Mouse (Mus musculus): ENCODE measurements around the gene Ncl.

The Ncl gene

GRCm38 (mm10) chr1:86346851-86347715 lies 12.1 kb downstream of the Ncl start:
- CTCF ChIA-PET = interaction anchor here in 2 of 4 experiments (0.9 to 3.2 kb wide), 4 partner anchors 10 to 168 kb away, joined by 3 to 14 read pairs (median 4); partner anchors contain the start of gene Ncl (in 1 of the 2)
- POLR2A ChIA-PET = interaction anchor here (0.6 to 13.0 kb wide), 26 partner anchors 6 to 193 kb away, joined by 3 to 371 read pairs (median 8); partner anchors contain the start of genes Ncl (in 4 of the 4), Armc9 (in 1 of the 4) and Ptma (in 1 of the 4)

GRCm38 (mm10) chr1:86345956-86346355 lies 13.2 kb downstream of the Ncl start:
- ChIA-PET POLR2A (interaction anchor here in 3 of 4 experiments (0.6 to 13.0 kb wide), 19 partner anchors 7 to 205 kb away, joined by 3 to 371 read pairs (median 4); partner anchors contain the start of gene Ncl (in 3 of the 3)), CTCF (interaction anchor here in 2 of 4 experiments (1.3 to 1.4 kb wide), 2 partner anchors 13 to 157 kb away, joined by 3 to 5 read pairs; partner anchors contain the start of gene Ncl (in 1 of the 2))

DNA sequence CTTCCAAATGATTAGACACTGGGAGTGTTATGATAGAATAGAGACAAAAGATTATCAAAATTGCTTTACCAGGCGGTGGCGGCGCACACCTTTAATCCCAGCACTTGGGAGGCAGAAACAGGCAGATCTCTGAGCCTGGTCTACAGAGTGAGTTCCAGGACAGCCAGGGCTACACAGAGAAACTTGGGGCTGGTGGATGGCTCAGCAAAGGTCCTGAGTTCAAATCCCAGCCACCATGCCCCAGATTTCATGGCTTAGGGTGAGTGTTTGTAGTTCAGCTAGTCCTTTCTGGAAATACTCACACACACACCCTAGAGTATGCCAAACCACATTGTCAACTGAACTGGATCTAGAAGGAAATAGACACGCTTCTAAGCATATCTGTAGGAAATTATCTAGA lies 14.1 kb downstream of the Ncl start:
- POLR2A ChIA-PET = interaction anchor here in 3 of 4 experiments (0.5 to 13.0 kb wide), 24 partner anchors 8 to 204 kb away, joined by 3 to 371 read pairs (median 4); partner anchors contain the start of gene Ncl (in 3 of the 3)
- CTCF ChIA-PET = interaction anchor here in 1 of 4 experiments (1.1 kb wide), 1 partner anchor 70 kb away, joined by 3 read pairs; no protein-coding TSS in a partner anchor

GRCm38 (mm10) chr1:86343969-86344861 lies 15.0 kb downstream of the Ncl start:
- CTCF ChIA-PET = interaction anchor here in 1 of 4 experiments (1.1 to 1.4 kb wide), 2 partner anchors 71 to 165 kb away, joined by 3 read pairs; no protein-coding TSS in a partner anchor
- POLR2A ChIA-PET = interaction anchor here (0.6 to 13.0 kb wide), 32 partner anchors 9 to 1378 kb away, joined by 3 to 371 read pairs (median 4); partner anchors contain the start of genes Ncl (in 3 of the 4) and Armc9 (in 1 of the 4)

- ChIA-PET POLR2A (interaction anchor here (0.5 to 13.0 kb wide), 42 partner anchors 8 to 284 kb away, joined by 3 to 371 read pairs (median 4); partner anchors contain the start of genes Ncl (in 4 of the 4) and Armc9 (in 1 of the 4)), CTCF (interaction anchor here in 2 of 4 experiments (1.4 to 1.5 kb wide), 2 partner anchors 154 to 164 kb away, joined by 3 to 5 read pairs; no protein-coding TSS in a partner anchor)
Observed at GRCm38 (mm10) chr1:86343087-86343645, 16.0 kb downstream of the Ncl start.

DNA sequence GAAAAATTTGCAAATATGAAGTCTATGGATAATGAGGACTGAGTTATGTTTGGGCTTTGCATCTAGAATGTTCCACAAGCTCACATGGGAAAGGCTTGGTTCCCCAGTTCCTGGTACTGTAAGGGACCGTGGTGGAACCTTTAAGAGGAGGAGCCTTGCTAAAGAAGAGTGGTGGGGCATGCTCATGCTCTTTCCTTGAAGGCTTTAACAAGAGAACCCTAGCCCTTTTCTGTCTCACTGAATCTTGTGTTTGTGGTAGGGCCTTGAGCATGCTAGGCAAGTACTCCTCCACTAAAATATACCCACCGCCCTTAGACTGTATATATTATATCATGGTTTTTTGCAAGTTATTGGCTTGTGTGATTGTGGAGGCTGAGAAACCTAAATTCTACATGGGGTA lies 16.8 kb downstream of the Ncl start:
- ChIA-PET CTCF (interaction anchor here in 2 of 4 experiments (0.7 to 1.5 kb wide), 2 partner anchors 153 to 198 kb away, joined by 3 to 5 read pairs; no protein-coding TSS in a partner anchor), POLR2A (interaction anchor here (0.8 to 13.0 kb wide), 36 partner anchors 8 to 209 kb away, joined by 3 to 371 read pairs (median 4); partner anchors contain the start of genes Ncl (in 4 of the 4) and Gm21972 (in 1 of the 4))

DNA sequence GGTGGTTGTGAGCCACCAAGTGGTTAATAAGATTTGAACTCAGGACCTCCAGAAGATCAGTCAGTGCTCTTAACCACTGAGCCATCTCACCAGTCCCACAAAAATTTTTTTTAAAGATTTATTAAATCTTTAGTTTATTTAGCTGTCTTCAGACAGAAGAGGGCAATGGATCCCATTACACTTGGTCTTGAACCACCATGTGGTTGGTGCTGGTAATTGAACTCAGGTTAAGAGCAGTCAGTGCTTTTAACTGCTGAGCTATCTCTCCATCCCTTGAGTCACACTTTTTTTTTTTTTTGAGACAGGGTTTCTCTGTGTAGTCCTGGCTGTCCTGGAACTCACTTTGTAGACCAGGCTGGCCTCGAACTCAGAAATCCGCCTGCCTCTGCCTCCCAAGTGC lies 18.1 kb downstream of the Ncl start:
- ChIA-PET CTCF (interaction anchor here (0.5 to 4.0 kb wide), 18 partner anchors 16 to 925 kb away, joined by 3 to 51 read pairs (median 5); no protein-coding TSS in a partner anchor), POLR2A (interaction anchor here (0.7 to 13.0 kb wide), 36 partner anchors 7 to 208 kb away, joined by 3 to 371 read pairs (median 5); partner anchors contain the start of genes Armc9 (in 2 of the 4), Ncl (in 2 of the 4) and Gm21972 (in 1 of the 4))

GRCm38 (mm10) chr1:86339156-86339812 lies 19.9 kb downstream of the Ncl start:
- ChIA-PET POLR2A (interaction anchor here in 3 of 4 experiments (0.6 to 13.0 kb wide), 26 partner anchors 9 to 894 kb away, joined by 3 to 371 read pairs (median 5); partner anchors contain the start of genes Ncl (in 3 of the 3) and Armc9 (in 1 of the 3)), CTCF (interaction anchor here (0.5 to 4.0 kb wide), 30 partner anchors 9 to 280 kb away, joined by 3 to 51 read pairs (median 4); partner anchors contain the start of gene B3gnt7 (in 1 of the 4))

DNA sequence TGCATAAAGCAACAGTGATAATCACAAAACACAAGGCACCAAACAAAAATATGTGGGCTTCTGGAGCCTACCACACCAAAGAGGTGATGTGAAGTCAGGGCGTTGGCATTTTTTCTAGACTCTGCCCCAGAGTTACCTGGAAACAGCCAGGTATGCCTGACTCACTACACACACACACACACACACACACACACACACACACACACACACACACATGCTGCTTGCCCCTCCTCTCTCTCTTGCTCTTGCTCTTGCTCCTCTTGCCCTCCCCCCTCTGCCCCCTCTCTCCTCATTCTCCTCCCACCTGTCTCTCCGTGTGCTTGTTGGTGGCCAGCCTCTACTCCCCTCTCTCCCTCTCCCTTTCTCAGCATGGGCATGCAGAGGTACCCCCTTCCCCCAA lies 22.9 kb downstream of the Ncl start:
- CTCF ChIA-PET = interaction anchor here (0.7 to 1.4 kb wide), 5 partner anchors 25 to 184 kb away, joined by 3 to 6 read pairs (median 5); no protein-coding TSS in a partner anchor
- POLR2A ChIA-PET = interaction anchor here in 2 of 4 experiments (1.0 to 1.9 kb wide), 4 partner anchors 15 to 182 kb away, joined by 3 to 8 read pairs (median 4); partner anchors contain the start of genes Armc9 (in 1 of the 2) and Ncl (in 1 of the 2)

DNA sequence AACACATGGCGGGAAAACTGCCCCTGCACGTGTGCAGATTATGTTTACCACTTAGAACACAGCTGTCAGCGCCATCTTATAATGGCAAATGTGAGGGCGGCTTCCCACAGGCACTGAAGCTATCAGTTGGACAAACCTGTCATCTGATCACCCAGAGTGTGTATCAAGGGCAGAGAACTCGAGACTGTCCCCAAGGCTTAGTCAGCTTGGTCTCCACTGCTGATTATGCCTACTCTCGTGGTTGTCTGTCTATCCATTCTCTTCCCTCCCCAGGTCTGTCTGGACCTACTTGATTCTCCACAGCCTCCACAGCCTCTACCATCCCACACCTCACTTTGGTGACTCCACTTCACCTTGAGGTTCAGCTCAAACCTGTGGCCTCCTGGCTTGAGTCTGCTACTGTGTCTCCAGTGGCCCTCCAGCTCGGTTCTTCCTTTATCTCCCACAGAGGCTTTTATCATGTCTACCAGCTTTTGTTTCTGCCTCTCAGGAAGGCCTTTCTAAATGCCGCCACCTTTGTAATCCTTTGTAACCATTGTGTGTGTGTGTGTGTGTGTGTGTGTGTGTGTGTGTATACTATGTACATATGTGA lies 38.3 kb downstream of the Ncl start:
- ChIA-PET CTCF (interaction anchor here in 1 of 4 experiments (0.6 kb wide), 1 partner anchor 261 kb away, joined by 4 read pairs; no protein-coding TSS in a partner anchor), POLR2A (interaction anchor here in 3 of 4 experiments (0.6 to 5.4 kb wide), 7 partner anchors 10 to 132 kb away, joined by 3 to 45 read pairs (median 5); partner anchors contain the start of gene Ncl (in 1 of the 3))

DNA sequence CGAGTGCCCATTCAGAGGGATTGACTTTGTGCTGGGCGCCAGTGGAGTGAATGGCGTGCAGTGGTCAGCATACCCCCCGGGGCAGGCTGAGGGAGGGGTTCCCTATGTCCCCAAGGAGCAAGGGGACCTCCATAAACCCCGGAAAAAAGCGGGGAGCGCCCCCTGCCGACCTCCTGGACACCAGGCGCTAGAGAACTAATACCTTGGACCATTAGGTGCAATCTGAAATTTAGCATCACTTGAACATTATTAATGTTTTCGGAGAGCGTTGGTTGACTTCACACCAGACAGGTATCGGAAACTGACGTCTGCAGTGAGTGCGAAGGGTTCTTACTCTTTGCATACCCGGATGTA lies 45.5 kb downstream of the Ncl start:
- ChIA-PET CTCF (interaction anchor here in 3 of 4 experiments (0.7 to 1.7 kb wide), 9 partner anchors 9 to 135 kb away, joined by 3 to 5 read pairs (median 3); no protein-coding TSS in a partner anchor), POLR2A (interaction anchor here in 3 of 4 experiments (0.8 to 11.3 kb wide), 7 partner anchors 10 to 126 kb away, joined by 3 to 120 read pairs (median 3); partner anchors contain the start of gene Ncl (in 1 of the 3))

- POLR2A ChIA-PET = interaction anchor here in 3 of 4 experiments (0.8 to 11.3 kb wide), 13 partner anchors 10 to 125 kb away, joined by 3 to 120 read pairs (median 13); partner anchors contain the start of genes B3gnt7 (in 1 of the 3) and Ncl (in 1 of the 3)
- CTCF ChIA-PET = interaction anchor here in 2 of 4 experiments (1.0 to 1.3 kb wide), 4 partner anchors 10 to 134 kb away, joined by 3 to 4 read pairs (median 3); no protein-coding TSS in a partner anchor
Observed at GRCm38 (mm10) chr1:86313096-86313771, 46.0 kb downstream of the Ncl start.

GRCm38 (mm10) chr1:86312269-86312668 lies 46.9 kb downstream of the Ncl start:
- ChIA-PET POLR2A (interaction anchor here (0.6 to 11.3 kb wide), 51 partner anchors 9 to 253 kb away, joined by 3 to 120 read pairs (median 5); partner anchors contain the start of genes Ncl (in 3 of the 4), B3gnt7 (in 2 of the 4), Armc9 (in 1 of the 4) and Ptma (in 1 of the 4)), CTCF (interaction anchor here in 3 of 4 experiments (0.6 to 5.4 kb wide), 8 partner anchors 9 to 252 kb away, joined by 3 to 32 read pairs (median 8); partner anchors contain the start of gene B3gnt7 (in 1 of the 3))

- CTCF ChIA-PET = interaction anchor here (0.6 to 5.4 kb wide), 17 partner anchors 9 to 251 kb away, joined by 3 to 32 read pairs (median 5); partner anchors contain the start of genes B3gnt7 (in 1 of the 4) and Ncl (in 1 of the 4)
- POLR2A ChIA-PET = interaction anchor here (0.6 to 11.3 kb wide), 80 partner anchors 8 to 292 kb away, joined by 3 to 120 read pairs (median 5); partner anchors contain the start of genes Ncl (in 3 of the 4), Ptma (in 3 of the 4), B3gnt7 (in 2 of the 4) and Armc9 (in 1 of the 4)
Observed at GRCm38 (mm10) chr1:86311467-86312005, 47.7 kb downstream of the Ncl start.

Measured in embryonic stem cell, embryonic (primary cell).